Mouse (Mus musculus): Measurements from ENCODE around the gene Tbc1d19. TPM values are rescaled to one million over a fixed set of nuclear protein-coding genes. Genes with fewer than 3 reads are reported as not detected.

Gene Tbc1d19
- polyA plus RNA-seq, 2 experiments from 2014 or later: 9.0 to 9.2 TPM

DNA sequence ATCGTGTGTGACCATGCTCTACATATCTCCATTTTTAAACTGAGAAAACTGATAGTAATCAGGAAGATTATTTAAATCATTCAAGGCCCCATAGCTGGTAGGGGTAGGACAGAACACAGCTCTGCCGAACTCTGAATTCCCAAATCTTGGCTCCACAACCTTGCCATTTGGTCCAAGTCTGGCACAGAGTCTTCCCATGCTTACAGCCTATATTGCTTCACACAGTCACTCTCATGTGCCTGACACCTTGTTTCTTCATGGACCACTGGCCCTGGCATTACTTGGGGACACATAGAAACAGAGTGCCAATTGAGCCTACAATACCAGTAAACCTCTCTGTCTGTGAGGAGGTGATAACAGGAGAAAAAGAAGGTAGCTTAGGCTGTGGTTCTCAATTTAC, 111.0 kb downstream of the Tbc1d19 start:
- no peak for ATAC-seq

DNA sequence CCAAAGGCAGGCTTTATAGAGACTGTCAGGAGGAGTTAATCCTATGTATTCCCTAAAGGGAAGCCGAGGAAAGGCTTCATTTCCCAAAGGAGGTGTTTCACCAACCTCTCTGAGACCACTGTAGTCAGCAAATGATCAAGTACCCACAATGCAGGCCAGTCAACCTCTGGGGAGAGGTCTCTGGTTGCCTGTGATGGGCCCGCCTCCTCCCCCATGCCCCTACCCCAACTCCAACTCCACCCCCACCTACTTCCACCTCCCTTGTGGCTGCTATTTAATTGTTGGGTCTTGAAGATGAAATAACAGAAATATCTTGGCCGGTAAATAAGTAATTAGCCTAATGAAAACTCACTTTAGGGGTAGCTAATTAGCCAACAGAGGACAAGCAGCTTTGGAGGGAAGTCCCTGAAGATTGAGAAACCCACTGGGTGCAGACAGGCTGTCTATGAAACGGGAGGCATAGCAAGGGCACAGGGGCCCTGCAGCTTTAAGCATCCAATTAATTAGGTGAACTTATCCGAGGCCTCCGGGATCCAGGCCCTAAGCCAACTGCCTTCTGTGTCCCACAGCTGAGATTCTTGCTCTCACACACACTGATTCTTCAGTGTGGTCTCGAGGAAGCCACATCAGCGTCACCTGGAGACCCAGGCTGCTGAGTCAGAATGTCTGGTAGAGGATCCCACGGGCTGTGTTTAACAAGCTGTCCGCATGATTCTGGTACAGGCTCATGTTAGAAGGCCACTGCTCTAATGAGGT, 112.9 kb downstream of the Tbc1d19 start:
- no peak for ATAC-seq

DNA sequence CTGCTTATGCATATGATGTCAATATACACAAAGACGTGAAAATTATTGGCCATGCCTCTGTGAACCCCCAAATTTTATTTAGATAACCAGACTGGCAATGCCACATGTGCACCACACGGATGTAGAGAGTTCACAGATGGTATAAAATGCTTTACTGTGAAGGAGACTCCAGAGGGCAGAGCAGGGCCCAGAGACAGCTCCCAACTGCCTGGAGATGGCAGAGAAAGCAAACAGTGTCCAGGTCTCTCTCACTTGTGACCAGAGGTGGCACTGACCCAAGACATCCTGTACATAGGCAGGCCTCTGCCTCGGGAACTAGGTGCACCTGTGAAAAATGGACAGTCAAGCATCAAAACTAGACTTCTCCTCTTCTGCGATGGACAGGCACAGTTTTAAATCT, 114.6 kb downstream of the Tbc1d19 start:
- no peak for ATAC-seq

DNA sequence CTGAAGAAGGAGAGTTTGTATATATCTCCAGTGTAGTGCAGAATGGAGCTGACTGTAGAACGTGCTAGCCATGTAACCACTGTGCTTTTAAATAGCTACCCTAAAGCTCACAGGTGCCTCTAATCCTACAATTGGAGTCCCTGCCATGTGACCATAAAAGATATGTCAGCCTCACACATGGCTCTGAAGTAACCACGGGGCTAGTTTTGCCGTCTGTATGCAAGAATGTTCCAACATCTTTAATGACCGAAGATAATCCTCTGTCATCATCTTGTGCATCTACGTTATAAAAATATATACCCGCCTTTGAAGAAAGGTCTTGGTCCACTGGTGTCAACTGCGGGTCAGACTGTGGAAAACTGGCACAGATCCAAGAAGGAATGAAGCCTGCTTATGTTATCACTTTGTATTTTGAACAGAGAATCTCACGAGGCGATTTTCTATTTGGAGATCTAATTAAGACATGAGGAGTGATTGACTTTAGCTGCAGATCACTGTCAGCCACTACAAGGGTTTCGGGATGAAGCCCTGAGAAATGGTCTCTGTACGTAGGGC, 117.0 kb downstream of the Tbc1d19 start:
- no peak for ATAC-seq

DNA sequence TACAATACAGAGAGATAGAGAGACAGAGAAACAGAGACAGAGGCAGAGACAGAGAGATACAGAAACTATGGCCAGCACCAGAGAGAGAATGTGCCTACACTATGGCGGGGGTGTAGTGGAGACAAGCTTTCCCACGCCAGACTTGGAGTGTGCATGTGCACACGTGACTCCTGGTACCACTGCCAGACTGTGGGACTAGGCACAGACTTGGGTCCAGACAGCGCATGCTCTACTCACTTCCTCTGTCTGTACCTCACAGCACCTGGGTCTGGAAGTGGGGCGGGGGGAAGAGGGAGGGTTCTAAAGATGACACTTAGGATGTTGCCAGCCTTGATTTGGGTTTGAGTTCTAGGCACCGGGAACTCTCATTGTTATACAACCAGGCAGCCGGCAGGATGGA, 118.5 kb downstream of the Tbc1d19 start:
- peak; percentile 74 for ATAC-seq

DNA sequence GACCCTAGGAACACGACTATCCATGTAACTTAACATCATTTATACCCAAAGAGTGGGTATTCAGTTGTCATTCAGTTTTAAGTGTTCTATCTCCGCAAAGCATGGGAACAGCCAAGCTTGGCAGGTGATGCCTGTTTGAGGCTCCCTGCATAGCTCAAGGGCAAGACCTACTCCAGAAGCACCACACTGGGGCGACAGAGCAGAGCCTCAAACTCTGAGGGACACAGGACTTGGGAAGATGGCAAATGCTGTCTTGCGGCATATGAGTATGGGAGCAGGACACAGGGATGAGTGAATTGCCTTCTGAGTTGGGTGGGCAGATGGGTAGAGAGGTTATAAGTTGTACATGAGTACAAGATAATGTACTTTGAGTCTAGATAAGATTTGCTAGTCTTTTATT, 119.1 kb downstream of the Tbc1d19 start:
- ATAC-seq: no peak

DNA sequence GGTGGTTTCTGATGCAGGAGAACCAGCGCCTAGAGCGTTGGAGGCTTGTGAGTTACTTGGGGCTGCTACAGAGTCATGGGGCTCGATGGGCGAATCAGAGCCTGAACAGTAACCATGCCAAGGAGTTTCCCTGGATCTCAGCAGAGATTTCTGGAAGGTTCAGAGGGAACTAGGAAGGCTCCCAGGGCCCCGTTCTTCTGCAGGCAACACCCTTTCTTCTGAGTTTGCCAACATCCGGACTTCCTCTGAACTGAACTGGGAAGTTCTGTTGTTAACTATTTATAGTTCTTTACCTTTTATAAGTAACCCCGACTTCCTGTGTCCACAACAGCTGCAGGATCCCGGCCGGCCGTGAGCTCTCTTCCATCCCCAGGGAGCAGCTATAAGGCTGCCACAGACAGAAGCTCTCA, 119.8 kb downstream of the Tbc1d19 start:
- no peak for ATAC-seq

DNA sequence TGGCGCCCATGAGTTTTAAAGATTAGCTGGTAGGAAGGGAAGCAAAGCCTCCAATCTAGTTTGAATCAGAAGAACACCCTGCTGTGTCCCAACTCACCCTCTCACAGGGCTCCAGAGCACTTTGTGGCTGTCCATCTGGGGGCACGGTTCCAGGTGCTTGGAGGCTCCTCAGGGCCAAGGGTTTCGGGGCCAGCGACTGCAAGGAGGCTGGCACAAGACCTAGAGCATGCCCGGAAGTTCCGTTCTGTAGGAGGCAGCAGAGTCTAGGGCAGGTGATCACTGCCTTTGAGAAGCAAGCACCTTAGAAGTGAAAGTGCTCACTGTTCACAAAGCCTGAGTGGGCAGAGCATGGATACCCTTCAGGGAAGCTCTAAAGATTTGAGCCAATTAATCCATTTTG, 120.4 kb downstream of the Tbc1d19 start:
- ATAC-seq: peak; percentile 60

DNA sequence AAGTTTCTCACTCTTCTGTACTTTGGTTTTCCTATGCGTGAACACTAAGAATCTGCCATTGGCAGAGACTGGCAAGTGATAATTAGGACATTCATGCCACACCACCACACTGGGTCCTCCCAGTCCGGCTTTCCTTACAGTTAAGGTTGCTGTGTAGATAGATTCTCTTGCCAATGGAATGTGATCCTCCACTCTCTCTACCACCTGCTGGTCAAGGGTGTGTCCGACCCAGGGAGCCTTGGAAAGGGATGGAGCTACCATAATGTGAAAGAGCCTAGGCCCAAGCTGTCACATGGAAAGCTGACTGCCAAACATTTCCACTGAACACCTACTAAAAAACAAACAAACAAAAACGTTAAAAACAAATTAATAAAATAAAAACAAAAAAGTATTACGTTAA, 121.6 kb downstream of the Tbc1d19 start:
- no peak for ATAC-seq

DNA sequence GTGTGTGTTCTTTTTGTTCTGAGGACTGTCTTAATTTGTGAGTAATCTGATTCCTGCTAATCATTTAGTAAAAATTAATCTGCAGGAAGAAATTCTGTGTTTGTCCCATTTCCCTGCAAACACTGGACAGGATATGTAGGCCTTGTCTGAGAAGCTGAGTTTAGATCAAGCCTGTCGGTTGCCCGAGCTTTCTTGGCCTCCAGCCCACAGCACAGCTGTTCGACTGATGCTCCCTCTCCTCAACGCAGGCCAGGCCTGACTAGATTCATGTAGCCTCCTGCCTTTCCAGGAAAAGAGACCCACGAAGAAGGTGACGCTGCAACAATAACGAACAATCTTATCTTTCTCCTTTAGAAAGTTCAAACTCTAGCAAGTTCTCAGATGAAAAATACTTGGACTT, 124.2 kb downstream of the Tbc1d19 start:
- ATAC-seq: no peak

DNA sequence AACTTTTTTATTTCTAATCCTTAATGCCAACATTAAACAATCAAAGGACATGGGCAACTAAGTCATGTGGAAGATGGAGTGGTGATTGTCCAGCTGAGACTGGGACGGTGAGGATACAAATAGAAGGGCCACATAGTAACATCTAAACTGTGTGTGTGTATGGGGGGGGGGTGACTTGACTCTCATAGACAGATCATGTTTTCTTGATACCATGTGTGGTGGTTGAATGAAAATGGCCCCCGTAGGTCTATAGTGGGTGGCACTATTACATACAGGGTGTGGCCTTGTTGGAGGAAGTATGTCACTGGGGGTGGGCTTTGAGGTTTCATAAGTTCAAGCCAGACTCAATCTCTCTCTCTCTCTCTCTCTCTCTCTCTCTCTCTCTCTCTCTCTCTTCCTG, 124.6 kb downstream of the Tbc1d19 start:
- no peak for ATAC-seq

DNA sequence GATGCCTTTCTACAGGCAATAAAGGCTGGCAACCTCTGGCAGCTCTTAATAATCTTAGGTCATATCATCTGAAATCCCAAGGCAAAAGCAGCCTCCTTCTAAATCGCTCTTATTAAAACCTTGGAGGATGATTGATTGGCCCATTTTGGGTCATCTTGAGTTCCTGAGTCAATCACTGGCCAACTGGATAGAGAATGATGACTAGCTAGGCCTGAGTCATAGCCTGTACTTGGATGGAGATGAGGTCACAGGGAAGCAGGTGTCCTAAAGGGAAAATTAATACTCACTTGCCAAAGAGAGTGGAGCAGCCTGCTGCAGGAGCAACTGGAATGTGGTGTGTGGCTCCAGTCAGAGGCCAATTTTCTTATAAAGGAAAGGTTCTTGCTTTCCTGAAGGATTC, 125.4 kb downstream of the Tbc1d19 start:
- ATAC-seq: no peak

DNA sequence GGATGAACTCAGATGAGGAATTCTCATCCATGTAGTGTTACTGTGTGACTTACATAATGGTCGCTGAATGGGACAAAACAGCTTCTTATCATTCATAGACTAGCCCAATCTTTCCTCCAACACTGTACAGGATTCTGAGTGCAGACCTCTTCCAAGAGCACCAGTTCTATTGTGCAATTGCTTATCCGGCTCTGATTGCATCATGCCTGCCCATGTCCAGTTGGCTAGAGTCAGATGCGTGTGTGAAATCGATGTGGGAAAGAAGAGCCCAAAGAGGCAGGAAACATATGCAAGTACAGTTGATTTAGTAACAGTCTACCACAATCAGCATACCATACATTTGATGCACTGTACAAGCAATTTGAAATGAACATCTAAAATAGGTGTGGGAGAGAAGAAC, 127.8 kb downstream of the Tbc1d19 start:
- no peak for ATAC-seq

DNA sequence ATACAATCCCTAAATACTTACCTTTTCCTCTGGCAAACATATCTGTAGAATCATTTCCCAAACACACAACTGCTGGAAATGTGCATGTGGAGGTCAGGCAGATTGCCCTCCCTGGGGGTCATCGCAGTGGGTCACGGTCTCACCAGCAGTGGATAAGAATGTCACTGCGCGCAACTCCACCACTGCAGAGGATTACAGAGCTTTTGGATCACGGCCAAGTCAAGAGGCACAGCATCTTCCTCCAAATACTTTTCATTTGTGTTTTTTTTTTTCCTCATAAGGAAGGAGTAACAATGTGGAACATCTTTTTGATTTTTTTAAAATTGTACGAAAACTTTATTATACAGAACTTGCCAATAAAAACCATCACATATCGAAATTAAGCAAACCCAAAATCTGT, 129.6 kb downstream of the Tbc1d19 start:
- ATAC-seq: no peak

DNA sequence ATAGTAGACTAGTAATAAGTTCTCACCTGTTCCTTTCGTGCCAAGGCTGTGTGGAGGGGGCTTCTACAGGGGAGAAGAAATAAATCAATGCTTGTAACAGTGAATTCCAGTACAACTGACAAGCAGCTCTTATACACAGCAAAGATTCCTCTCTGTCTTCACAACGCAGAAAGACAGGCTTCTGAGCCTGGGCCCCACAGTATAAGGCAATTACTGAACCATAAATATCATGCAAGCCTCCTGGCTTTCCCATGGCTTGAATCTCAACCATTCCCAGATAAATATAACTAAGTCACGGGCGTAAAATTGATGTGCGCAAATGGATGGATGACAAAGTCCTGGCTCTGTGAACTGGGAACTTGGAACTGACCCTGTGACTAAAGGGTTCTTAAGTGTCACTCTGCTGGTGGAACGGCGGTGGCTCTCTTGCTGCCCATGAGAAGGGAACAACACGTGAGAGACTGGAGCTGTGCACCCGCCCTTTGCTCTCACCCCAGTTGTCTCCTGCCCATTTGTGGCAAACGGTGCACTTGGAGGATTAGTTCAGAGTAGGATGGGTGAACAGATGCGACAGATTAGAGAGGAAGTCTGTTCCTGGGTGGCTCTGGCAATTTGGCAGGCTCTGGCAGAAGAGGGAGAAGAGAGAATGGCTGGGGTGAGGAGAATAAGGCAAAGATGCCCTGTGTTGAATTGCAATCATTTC, 132.1 kb downstream of the Tbc1d19 start:
- ATAC-seq: no peak

DNA sequence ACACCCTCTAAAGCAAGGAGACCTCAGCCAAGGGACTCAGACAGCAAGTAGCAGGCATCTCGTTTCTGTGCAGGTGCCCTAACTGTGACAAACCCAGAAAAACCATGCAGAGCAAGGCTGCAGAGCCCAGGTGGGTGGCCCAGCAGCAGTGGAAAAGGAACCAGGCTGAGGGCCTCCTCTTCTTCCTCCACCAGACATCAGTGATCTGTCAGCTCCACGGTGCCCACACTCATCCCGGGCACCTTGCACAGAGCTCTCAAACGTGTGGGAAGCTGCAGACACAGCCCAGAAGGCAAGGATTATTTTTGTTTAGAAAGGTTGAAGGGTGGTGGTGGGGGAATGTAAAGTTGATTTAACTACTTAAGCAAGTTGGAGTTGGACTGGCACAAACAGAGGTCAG, 132.9 kb downstream of the Tbc1d19 start:
- ATAC-seq: no peak

DNA sequence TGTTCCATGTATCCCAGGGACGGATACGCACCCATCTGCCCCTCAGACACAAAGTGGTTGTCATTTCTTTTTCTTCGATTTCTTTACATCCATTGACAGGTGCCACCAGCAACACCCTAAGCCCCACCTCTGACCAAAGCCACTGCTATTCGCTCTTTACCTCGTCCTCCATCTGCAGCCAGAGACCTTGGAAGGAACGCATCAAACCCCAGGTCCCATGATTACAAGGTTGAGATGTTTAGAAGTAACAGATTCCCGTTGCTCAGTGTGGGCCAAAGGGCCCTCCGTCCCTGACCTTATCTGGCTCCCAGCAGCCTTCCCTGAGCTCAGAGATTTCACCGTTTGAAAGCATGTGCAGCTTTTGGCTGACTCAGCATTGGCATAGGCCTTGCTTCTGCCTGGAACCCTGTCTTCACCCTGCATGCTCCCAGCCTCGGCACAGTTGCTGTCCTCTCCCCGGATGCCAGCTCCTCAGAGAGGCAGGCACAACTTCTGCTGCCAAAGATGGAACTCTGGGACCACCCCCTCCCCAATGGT, 134.0 kb downstream of the Tbc1d19 start:
- no peak for ATAC-seq

DNA sequence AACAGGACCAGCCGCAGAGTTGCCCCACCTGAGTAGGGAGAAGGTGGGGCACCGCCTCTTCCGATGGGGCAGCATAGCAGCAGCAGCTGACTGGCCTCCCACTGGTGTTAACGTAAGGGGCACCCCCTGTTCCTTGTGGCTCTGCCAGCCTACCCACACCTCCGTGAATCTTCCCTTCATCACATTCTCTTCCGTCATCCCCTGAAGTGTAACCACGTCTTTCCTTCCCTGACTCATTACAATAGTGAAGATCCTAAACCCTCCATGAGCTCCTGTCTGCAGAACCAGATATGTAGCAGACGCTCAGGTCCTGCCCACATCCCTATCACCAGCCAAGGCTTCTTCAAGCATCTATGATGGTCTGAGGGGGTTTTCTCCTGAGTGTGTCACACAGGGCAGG, 137.3 kb downstream of the Tbc1d19 start:
- ATAC-seq: peak; percentile 15

DNA sequence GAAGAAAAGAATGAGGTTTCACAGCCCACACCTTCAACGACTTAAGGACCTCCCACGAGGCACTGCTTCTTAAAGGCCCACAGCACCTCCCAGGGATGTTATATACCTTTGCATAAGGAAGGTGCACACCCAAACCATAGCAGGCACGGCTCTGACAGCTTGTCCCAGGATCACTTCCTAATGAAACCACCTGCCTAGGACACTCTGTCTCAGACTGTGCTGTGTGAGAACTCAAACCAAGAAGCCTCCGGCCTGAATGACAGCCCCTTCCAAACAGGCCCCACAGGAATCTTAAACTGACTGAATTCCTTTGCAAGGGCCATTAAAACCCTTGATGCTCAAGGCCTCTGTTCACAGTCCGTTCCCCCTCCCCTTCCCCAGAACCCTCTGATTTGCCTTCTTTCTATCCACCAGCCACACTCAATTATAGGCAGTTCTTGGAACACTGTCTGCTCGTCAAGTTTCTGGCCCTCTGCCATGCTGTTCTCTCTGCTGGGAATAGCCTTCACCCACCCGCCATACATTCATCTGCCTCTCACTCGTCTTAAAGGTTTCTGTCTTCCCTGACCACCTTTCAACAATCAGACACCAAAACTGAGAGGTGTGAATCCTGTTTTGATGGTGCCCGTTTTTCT, 138.3 kb downstream of the Tbc1d19 start:
- ATAC-seq: no peak

DNA sequence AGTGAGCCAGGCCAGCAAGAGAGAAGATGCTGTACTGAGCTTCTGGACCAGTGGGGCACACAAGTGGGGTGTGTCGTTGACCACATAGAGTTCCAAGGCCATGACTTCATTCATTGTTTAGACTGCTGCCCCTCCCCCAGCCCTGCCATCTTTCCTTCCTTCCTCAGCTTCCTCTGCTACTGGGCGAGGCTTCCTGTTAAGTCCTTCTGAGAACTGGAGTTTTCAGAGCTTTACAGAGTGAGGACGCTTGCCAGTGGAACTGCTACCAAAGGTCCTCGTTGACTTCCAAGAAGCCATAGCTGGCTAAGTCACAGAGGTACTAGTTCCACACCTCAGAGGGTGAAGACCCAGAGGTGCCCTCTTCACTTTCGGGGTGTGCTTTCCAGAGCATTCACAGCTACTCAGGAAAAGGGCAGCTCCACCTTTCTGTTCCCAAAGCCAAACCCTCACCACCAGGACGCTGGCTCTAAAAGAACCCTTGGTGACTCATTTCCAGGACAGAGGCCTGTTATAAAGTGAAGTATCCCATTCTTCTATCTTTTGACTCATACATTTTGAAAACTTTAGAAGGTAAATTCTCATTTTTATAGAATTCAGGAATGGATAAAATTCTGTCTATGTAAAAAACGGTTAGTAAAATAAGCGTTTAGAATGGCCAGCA, 139.3 kb downstream of the Tbc1d19 start:
- ATAC-seq: peak; percentile 67

DNA sequence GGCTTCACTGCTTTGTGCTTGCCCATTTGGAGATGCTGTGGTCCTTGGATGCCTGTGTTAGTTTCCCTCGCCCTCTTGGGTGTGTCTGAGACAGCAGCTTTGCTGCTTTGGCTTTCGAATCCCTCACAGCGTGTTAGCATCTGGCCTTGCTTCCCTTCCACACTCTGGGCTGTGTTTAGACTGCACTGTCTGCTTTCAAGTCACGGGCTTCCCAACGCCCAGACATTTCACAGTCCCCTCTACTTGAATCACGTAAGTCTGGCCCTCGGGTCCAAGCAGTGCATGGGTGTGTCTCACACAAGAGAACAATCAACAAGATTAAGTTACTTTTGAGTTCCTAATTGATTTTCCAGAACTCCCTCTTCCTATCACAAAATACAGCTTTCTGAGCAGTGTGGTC, 140.8 kb downstream of the Tbc1d19 start:
- ATAC-seq: no peak

DNA sequence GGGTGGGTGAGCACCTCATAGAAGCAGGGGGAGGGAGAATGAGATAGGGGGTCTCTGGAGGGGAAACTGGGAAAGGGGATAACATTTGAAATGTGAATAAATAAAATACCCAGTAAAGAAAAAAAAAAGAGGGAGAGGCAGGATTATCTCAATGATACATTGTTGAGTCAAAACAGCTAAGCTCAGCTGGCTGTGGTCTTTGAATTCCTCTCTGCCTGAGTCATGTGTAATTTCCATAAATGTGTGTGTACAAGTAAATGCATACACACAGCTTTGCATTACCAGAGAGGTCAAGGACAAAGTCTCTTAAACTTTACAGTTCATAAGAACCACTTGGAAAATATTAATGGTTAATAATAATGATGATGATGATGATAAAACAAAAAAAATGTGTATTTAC, 143.8 kb downstream of the Tbc1d19 start:
- ATAC-seq: no peak
